Mouse (Mus musculus) ES-Bruce4 (cell line): ENCODE measurements around the gene Zbtb9.

Experiments used
- CTCF ChIP-seq: IDR thresholded peaks from one replicate; pipeline ENCODE4 v1.8.1; 2011; ENCODE audit warnings: low read depth, low read length
- POLR2A ChIP-seq: IDR thresholded peaks from one replicate; pipeline ENCODE4 v1.8.1; 2011; ENCODE audit warnings: low read length; ENCODE audit not compliant: insufficient read depth

DNA sequence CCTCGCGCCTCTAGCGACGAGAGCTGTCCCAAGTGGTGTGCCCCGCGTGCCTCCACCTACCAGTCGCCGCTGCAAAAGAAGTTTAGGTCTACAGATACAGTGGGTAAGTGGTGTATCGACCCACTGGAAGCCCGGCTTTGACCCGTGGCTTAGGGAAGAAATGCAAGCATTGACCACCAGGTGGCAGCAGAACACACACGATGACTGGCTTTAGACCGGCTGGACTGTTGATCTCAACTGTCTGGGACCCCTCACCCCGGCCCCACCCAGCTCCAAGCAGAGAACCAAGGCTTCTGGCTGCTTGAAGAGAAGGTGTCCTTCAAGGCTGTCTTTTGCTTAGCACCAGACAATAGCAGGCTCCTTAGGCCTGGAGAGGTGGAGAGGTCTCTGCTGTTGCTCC is 59.9 kb downstream of the Zbtb9 start:
- peak; percentile 95 for TF ChIP-seq CTCF
- no peak for TF ChIP-seq POLR2A
